Mouse (Mus musculus) adrenal gland, postnatal 4 days (tissue): ENCODE measurements around the gene Gstp3. TPM values are rescaled to one million over a fixed set of nuclear protein-coding genes. Genes with fewer than 3 reads are reported as not detected.

Experiments used
- total RNA-seq, 2 experiments: library from RNA; stranded (reverse); gene quantifications; 2 replicates each; pipeline ENCODE4 v1.2.3; 2021

Gene Gstp3
- total RNA-seq, 2 experiments from 2014 or later, result 1.9 to 37.5 TPM

Other genes with a start within 250 kb of the Gstp3 start
- gene Chka, start 207.8 kb downstream of the Gstp3 start, total RNA-seq, result 10 to 100 TPM; 63.5 to 70.5 TPM
- gene Tcirg1, start 152.4 kb downstream of the Gstp3 start, total RNA-seq, result 10 to 100 TPM; 80.5 to 91.9 TPM
- 100 to 1,000 TPM; 205 to 212 TPM for gene Ndufs8, start 146.8 kb downstream of the Gstp3 start, total RNA-seq
- gene Aldh3b1, start 129.8 kb downstream of the Gstp3 start, total RNA-seq, result 100 to 1,000 TPM; 117 to 121 TPM
- gene Unc93b1, start 124.4 kb downstream of the Gstp3 start, total RNA-seq, result 10 to 100 TPM; 53.9 to 60.7 TPM
- gene Aldh3b3, start 100.9 kb downstream of the Gstp3 start, total RNA-seq, result under 1 TPM; 0.67 to 0.87 TPM
- gene Aldh3b2, start 87.2 kb downstream of the Gstp3 start, total RNA-seq, result 1 to 10 TPM; 7.5 to 8.4 TPM
- 10 to 100 TPM; 32.3 to 36.8 TPM for gene Acy3, start 73.0 kb downstream of the Gstp3 start, total RNA-seq
- under 1 TPM in 1 of 2 experiments, not detected in 1; 0.34 TPM for gene Tbx10, start 66.8 kb downstream of the Gstp3 start, total RNA-seq
- gene Nudt8, start 59.0 kb downstream of the Gstp3 start, total RNA-seq, result 10 to 100 TPM; 21.7 to 21.9 TPM
- gene Gm49405, start 58.9 kb downstream of the Gstp3 start, total RNA-seq, result 1 to 10 TPM; 1.7 to 1.8 TPM
- gene Doc2g, start 56.3 kb downstream of the Gstp3 start, total RNA-seq, result 1 to 10 TPM; 2.4 to 2.6 TPM
- gene Ndufv1, start 46.8 kb downstream of the Gstp3 start, total RNA-seq, result 100 to 1,000 TPM; 253 to 283 TPM
- 100 to 1,000 TPM; 258 to 283 TPM for gene Gstp1, start 21.6 kb downstream of the Gstp3 start, total RNA-seq
- gene Gstp2, start 13.5 kb downstream of the Gstp3 start, total RNA-seq, result 10 to 100 TPM; 52.6 to 68.8 TPM
- gene Cabp2, start 22.0 kb upstream of the Gstp3 start, total RNA-seq, result 1 to 10 TPM in 1 of 2 experiments, not detected in 1; 1.2 TPM
- gene Cdk2ap2, start 37.6 kb upstream of the Gstp3 start, total RNA-seq, result 10 to 100 TPM; 45.8 to 47.3 TPM
- 10 to 100 TPM; 51.6 to 65.0 TPM for gene Pitpnm1, start 40.4 kb upstream of the Gstp3 start, total RNA-seq
- gene Aip, start 66.3 kb upstream of the Gstp3 start, total RNA-seq, result 10 to 100 TPM; 86.1 to 88.5 TPM
- under 1 TPM; 0.08 to 0.14 TPM for gene Gpr152, start 80.2 kb upstream of the Gstp3 start, total RNA-seq
- under 1 TPM in 1 of 2 experiments, not detected in 1; 0.20 TPM for gene Cabp4, start 84.5 kb upstream of the Gstp3 start, total RNA-seq
- 100 to 1,000 TPM; 192 to 203 TPM for gene Coro1b, start 89.0 kb upstream of the Gstp3 start, total RNA-seq
- gene Ptprcap, start 94.0 kb upstream of the Gstp3 start, total RNA-seq, result 1 to 10 TPM; 5.1 to 5.2 TPM
- 10 to 100 TPM; 46.6 to 50.0 TPM for gene Rps6kb2, start 103.8 kb upstream of the Gstp3 start, total RNA-seq
- 1 to 10 TPM; 5.5 to 7.3 TPM for gene Carns1, start 115.9 kb upstream of the Gstp3 start, total RNA-seq
- gene Tbc1d10c, start 131.7 kb upstream of the Gstp3 start, total RNA-seq, result 1 to 10 TPM; 3.2 to 4.3 TPM
- 100 to 1,000 TPM; 464 to 467 TPM for gene Ppp1ca, start 132.5 kb upstream of the Gstp3 start, total RNA-seq
- gene Rad9a, start 142.1 kb upstream of the Gstp3 start, total RNA-seq, result 10 to 100 TPM; 14.7 to 16.2 TPM
- gene Clcf1, start 154.7 kb upstream of the Gstp3 start, total RNA-seq, result 10 to 100 TPM; 10.0 to 10.7 TPM
- not detected for gene AC109138.7, start 154.8 kb upstream of the Gstp3 start, total RNA-seq
- 10 to 100 TPM; 32.7 to 34.3 TPM for gene Pold4, start 172.3 kb upstream of the Gstp3 start, total RNA-seq
- gene Ssh3, start 209.6 kb upstream of the Gstp3 start, total RNA-seq, result 10 to 100 TPM; 37.6 to 40.9 TPM
- 1 to 10 TPM; 8.2 to 8.8 TPM for gene Ankrd13d, start 223.6 kb upstream of the Gstp3 start, total RNA-seq
- gene Grk2, start 246.7 kb upstream of the Gstp3 start, total RNA-seq, result 10 to 100 TPM; 54.6 to 57.8 TPM